Mouse (Mus musculus) heart, postnatal 14 days (tissue): Measurements from ENCODE around the gene Zfp105. TPM values are rescaled to one million over a fixed set of nuclear protein-coding genes. Genes with fewer than 3 reads are reported as not detected.

Experiments used
- DNase-seq, 2 experiments: peaks; one replicate each; pipeline ENCODE4 v3.0.0; 2021 to 2022
- intact Hi-C: fragments of 180-260 bp; cut with DNase I; formaldehyde crosslinking; loops from one replicate; pipeline ENCODE4 v1.15.1; 2025
- long read RNA-seq, 2 experiments: library from polyadenylated mRNA; stranded (forward); transcript quantifications; one replicate each; pipeline ENCODE4 v2.0.0; 2021
- total RNA-seq, 2 experiments: library from RNA; stranded (reverse); gene quantifications; 2 replicates each; pipeline ENCODE4 v1.2.3; 2021

Gene Zfp105
- 1 to 10 TPM; 3.0 to 3.1 TPM for total RNA-seq
- long read RNA-seq, experiment 1, partial matches to known transcripts = 0 of 2 reads
- long read RNA-seq, experiment 1, other reads (novel, unspliced or antisense) = 0 of 2 reads
- long read RNA-seq, experiment 2, partial matches to known transcripts = 1 of 5 reads
- long read RNA-seq, experiment 2, other reads (novel, unspliced or antisense) = 0 of 5 reads

DNA sequence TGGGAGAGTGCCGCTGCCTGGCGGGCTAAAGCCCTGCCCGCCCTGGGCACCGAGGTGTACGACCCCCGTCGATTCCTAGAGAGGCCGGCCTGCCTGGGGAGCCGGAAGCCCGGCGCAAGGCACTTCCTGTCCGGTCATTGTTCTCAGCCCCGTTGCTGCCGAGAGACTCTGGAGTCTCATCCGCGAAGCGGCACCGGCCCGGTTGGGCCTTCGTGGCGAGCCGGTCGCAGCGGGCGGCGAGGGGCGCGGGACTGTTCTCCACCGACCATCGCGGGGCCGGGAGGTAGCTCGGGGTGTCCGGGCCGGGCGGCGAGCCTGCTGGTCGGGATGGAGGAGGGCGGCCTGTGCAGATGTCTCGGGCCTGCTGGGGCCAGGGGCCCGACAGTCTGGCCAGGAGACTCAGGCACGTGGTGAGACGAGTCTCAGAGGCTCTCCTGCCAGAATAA lies at the start of gene Zfp105:
Gene Zfp105, plus strand, starts transcription at position 137 of the 446 bp plus-strand sequence.
- peak; percentile 70 to 75 for DNase-seq
- intact Hi-C loops = no loop called here

DNA sequence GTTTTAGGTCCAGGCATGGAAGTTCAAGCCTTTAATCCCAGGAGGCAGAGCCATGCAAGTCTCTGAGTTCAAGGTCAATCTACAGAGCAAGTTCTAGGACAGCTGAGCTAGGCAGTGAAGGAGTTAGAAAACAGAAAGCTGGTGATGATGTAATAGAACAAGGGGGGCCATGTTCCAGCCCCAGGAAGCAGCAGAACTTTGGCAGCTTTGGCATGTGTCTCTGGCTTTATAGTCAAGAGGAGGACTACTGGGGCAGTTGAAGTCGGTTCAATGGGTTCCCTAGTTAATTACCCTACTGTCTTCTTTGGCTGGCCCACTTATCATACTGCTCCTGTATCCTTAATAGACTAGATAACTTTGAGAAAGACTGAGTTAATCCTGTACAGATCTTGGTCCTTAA lies 48.2 kb upstream of the Zfp105 start:
- intact Hi-C loops = loop anchor here (5.0 kb wide), 1 partner anchor 78 kb away; the partner anchor contains the start of genes 1110059G10Rik and Kif15
- no peak for DNase-seq

DNA sequence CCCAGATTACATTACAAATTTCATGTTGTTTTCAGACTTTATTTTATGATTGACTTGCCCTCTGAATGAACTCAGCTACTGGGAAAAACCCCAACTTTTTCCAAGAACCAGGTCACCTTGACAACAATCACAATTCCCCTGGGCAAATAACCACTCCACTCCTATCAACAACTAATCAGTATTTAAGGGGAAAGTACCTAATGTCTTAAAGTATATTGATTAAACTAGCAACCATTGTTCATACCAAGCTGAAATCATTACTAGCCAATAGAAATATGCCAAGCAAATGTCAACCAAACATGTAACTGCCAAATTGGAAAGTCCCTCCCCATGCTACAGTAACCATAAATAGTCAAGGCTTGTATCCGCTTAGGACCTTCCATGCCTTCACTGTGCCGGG lies 47.7 kb upstream of the Zfp105 start:
- no peak for DNase-seq
- intact Hi-C loops = no loop called here

DNA sequence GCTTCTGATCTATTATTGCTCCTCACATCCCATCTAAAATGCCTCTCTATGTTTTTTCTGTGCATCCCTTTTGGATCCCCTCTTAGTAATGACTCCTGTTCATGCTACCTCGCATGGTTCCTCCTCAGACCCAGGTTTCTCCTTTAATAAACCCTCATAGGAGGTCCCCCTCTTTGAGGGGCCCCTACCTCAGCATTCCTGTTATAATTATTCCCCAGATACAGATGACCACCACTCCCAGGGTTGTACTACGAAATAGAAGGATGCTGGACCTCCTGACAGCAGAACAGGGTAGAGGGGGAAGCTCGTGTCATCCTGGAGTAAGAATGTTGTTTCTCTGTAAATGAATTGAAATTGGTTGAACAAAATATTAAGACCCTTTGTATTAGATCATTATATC lies 37.5 kb upstream of the Zfp105 start, which contains the start of gene Zkscan7:
Gene Zkscan7, plus strand, starts transcription at position 301 of the 400 bp plus-strand sequence.
- no peak for DNase-seq
- intact Hi-C loops = loop anchor here (5.0 kb wide), 1 partner anchor 62 kb away; no protein-coding TSS in a partner anchor

DNA sequence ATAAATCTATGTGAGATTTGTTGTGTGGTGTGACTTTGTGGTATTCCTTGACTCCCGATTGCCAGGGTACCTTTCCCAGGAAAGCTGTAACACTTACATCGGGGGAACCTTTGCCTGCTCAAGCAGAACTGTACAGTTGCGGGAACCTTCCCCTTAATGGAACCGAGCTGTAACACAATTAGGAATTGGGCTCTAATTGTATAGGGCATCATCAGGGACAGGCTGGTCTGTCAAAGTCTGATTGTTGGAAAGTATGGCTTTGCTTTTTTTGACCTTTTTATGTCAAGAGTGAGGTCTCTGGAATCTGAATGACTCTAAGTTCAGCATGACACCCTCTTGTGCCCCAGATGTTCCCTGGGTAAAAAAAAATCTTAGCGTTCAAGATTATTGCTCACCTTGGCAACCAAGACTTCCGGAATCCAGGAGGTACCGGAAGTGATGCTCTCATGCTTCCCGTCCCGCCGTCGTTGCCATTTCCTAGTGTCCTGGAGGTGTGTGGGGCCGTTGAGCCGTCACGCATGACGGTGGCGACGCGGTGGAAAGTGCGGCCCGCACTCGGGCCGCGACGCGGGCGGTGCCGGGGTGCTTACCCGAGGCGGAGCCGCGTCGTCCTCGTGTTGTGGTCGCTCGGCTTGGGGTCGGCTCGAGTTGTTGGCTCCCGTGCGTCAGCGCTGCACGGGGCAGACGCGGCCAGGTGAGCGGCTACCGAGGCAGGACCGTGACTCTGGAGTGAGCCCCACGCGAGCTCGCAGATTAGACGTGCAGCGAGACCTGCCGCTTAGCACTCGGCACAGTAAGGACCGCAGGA lies 36.3 kb upstream of the Zfp105 start:
- DNase-seq = peak; percentile 25 to 59
- intact Hi-C loops = loop anchor here (5.0 kb wide), 1 partner anchor 61 kb away; no protein-coding TSS in a partner anchor

DNA sequence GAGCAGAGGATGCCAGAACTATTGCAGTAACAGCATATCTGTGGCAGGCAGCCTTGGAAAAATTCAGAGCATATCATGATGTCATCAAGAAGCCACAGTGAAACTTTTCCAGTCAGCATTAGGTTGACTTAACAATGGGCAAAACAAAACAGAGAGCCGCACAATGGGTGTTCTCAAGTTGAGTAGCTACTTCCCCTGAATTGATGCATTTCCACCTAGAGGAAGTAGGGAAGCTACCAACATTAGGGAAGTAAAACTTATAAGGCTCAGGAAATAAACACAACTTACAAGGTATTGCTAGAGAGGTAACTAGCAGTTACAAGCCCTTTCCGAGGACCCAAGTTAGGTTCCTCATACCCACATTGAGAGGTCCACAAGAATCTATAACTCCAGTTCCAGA lies 21.8 kb upstream of the Zfp105 start:
- intact Hi-C loops = no loop called here
- DNase-seq = no peak

DNA sequence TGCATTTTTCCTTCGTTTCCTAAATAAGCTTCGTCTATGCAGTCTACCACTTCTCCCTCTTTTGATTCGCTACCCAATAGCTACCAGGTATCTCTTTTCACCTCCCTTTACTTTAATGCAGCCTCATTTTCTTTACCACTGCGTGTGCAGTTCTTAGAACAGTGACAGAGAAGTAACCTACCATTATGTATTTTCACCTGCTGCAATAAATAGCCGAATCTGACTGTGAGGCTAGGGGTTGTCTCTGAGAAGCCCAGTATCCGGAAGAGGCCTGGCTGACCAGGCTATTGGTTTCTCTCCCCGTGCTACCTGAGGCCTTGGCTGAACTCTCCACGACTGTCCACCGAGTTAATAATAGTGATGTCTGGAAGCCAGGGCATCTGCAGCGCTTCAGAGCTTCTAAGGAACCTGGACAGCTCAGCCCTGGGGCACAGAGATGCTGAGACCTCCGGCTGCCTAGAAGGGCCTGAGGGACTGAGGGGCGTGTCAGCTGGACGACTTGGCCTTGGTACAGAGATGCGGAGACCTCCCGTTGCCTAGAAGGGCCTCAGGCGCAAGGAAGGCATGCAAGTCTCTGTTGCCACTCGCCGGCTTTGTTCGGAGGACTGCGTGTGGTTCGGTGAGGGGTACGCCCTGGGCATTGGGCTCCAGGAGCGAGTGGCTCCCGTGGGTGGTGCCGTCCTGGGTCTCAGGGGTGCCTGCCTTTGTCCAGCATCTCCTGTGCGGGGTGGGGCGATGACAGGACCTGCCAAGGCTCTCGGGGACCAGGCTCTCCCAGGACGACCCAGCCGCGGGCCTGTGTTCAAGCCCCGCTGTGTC lies 19.9 kb upstream of the Zfp105 start:
- intact Hi-C loops = no loop called here

DNA sequence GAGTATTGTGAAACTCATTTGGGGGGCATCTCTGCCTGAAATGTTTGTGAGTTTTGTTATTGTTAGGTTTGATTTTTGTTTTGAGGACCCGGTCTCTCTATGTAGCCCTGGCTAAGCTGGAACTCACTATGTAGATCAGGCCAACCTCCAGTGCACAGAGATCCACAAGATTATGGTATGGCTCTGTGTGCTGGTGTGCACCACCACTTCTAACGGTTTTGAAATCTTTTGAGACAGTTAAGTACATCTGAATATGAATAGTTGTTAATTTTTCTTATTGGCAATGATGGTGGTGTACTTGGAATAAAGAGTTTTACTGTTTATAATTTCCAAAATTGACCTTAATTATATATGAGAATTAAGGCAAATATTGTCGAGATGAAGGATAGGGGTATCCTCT lies 436 bp upstream of the Zfp105 start:
- no peak for DNase-seq
- intact Hi-C loops = no loop called here

More for the DNA sequence above, 19.9 kb upstream of the Zfp105 start:
- peak; percentile 42 to 68 for DNase-seq

DNA sequence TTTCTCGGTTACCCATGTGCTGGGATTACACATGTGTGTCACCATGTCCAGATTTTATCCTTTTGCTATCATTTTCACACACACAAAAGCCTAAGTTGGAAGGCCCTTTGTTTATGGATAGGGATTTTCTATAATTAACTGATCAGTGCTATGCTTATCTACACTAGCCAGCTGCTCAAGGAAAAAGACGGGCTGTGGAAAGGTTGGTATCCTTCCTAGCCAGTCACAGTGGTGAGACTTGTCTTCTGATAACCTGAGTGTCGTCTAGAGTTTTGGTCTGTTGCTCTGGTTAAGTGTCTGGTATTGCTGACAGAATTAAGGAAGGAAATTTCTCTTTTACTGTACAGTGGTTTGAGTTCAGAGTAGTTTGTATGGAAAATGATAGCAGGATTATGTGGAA lies 6.0 kb downstream of the Zfp105 start:
- intact Hi-C loops = no loop called here

DNA sequence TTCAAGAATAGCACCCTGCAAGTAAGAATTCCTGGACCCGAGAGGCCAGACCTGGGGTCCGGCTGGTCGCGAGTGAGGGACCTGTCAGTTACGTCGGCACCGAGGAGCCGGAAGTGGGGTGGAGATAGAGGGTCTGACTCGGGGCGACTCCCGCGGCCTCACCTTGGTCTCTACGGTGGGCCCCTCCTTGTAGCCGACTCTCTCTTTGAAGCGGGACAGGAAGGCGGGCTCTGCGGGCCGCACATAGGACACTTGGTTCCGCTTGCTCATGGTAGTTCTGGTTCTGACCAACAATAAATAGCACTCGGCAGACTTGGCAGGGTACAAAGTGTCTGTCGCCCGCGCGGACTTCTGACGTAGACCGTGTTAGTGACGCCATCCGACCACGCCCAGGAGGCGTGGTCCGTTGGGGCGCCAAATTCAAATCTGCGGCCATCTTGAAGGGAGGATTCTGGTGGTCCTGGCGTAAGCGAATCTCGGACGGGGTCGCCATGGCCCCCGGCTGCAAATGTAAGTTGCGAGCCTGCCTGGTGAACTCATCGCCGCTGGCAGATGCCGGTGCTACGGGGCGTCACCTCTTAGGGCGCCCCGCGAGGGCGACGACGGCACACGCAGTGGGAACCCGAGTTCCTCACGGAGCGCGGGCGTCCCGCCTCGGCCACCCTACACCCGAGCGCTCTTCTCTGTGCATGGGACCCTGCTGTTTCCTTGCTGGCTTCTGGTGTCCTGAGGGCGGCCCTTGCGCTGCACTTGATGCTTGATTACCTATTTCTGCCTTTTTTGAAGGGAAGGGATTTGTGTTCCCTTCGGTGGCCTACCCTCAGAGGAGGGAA lies 28.0 kb downstream of the Zfp105 start, which contains the start of the genes 1110059G10Rik and Kif15:
Gene 1110059G10Rik, minus strand, starts transcription at position 358 of the 833 bp plus-strand sequence.
Gene Kif15, plus strand, starts transcription at position 404 of the 833 bp plus-strand sequence.
- peak; percentile 92 to 97 for DNase-seq
- intact Hi-C loops = loop anchor here (2.0 to 5.0 kb wide), 3 partner anchors 79 to 214 kb away; partner anchors contain the start of gene Tcaim

More for the DNA sequence above, 6.0 kb downstream of the Zfp105 start:
- DNase-seq = no peak

Other genes with a start within 250 kb of the Zfp105 start
- gene Topaz1, start 175.7 kb upstream of the Zfp105 start, total RNA-seq = not detected
- gene Tcaim, start 117.5 kb upstream of the Zfp105 start, total RNA-seq = 10 to 100 TPM; 34.8 to 35.2 TPM
- gene Gm35549, start 79.0 kb upstream of the Zfp105 start, total RNA-seq = not detected
- 100 to 1,000 TPM; 109 to 113 TPM for gene Zfp445, start 57.1 kb upstream of the Zfp105 start, total RNA-seq
- gene Zkscan7, start 37.4 kb upstream of the Zfp105 start, total RNA-seq = 1 to 10 TPM; 4.8 to 5.0 TPM
- 10 to 100 TPM; 18.4 to 19.2 TPM for gene 1110059G10Rik, start 27.9 kb downstream of the Zfp105 start, total RNA-seq
- gene Kif15, start 28.0 kb downstream of the Zfp105 start, total RNA-seq = 1 to 10 TPM; 2.9 to 4.1 TPM
- gene Tmem42, start 98.3 kb downstream of the Zfp105 start, total RNA-seq = 10 to 100 TPM; 11.6 to 13.4 TPM
- not detected for gene Tgm4, start 111.7 kb downstream of the Zfp105 start, total RNA-seq
- gene Zdhhc3, start 190.1 kb downstream of the Zfp105 start, total RNA-seq = 10 to 100 TPM; 43.2 to 45.0 TPM
- 10 to 100 TPM; 25.5 to 30.8 TPM for gene Exosc7, start 190.1 kb downstream of the Zfp105 start, total RNA-seq
- gene Clec3b, start 227.9 kb downstream of the Zfp105 start, total RNA-seq = 10 to 100 TPM; 62.4 to 67.9 TPM